Mouse (Mus musculus) heart, adult 2 months (tissue): Measurements from ENCODE around the gene Fam53b. TPM values are rescaled to one million over a fixed set of nuclear protein-coding genes. Genes with fewer than 3 reads are reported as not detected.

Experiments used
- DNase-seq, 2 experiments: peaks; one replicate each; pipeline ENCODE4 v3.0.0; 2021
- H3K27ac ChIP-seq: fragments of 200-600 bp; 2 replicates; pipeline ENCODE4 v1.8.1; 2022
- H3K27me3 ChIP-seq: fragments of 200-500 bp; 2 replicates; pipeline ENCODE4 v1.6.1; 2012; ENCODE audit warnings: mild to moderate bottlenecking, low read length, inconsistent platforms, mixed read lengths; ENCODE audit not compliant: control insufficient read depth, insufficient read depth
- H3K36me3 ChIP-seq: fragments of 200-500 bp; 2 replicates; pipeline ENCODE4 v1.6.1; 2012; ENCODE audit warnings: low read length, inconsistent platforms; ENCODE audit not compliant: control insufficient read depth, insufficient read depth
- H3K4me1 ChIP-seq: fragments of 200-500 bp; 2 replicates; pipeline ENCODE4 v1.6.1; 2011; ENCODE audit warnings: low read length; ENCODE audit not compliant: control insufficient read depth, insufficient read depth
- H3K4me3 ChIP-seq: fragments of 200-600 bp; 2 replicates; pipeline ENCODE4 v1.8.1; 2022
- H3K79me2 ChIP-seq: fragments of 200-500 bp; replicated peaks from 2 replicates; pipeline ENCODE4 v1.6.1; 2012; ENCODE audit warnings: mild to moderate bottlenecking, inconsistent platforms, low read length, moderate library complexity, mixed read lengths; ENCODE audit not compliant: control insufficient read depth, insufficient read depth
- H3K9ac ChIP-seq: fragments of 200-500 bp; 2 replicates; pipeline ENCODE4 v1.6.1; 2012; ENCODE audit warnings: low read depth, mild to moderate bottlenecking, control low read depth, inconsistent platforms, low read length, mixed read lengths
- CTCF ChIP-seq: fragments of 200-600 bp; IDR thresholded peaks from 2 replicates; pipeline ENCODE4 v1.8.1; 2022; ENCODE audit warnings: antibody characterized with exemption, mild to moderate bottlenecking, moderate library complexity
- EP300 ChIP-seq: fragments of 200-500 bp; IDR thresholded peaks from 2 replicates; pipeline ENCODE4 v1.6.1; 2011; ENCODE audit warnings: low read depth, low read length, control low read depth; ENCODE audit not compliant: insufficient read depth
- POLR2A ChIP-seq: fragments of 200-500 bp; IDR thresholded peaks from 2 replicates; pipeline ENCODE4 v1.6.1; 2011; ENCODE audit warnings: mild to moderate bottlenecking, low read depth, low read length, control low read depth; ENCODE audit not compliant: insufficient read depth
- WGBS: fragments of 180-500 bp; shearing (Covaris S2); methylation state at CpG from one replicate; pipeline ENCODE4 v1.1.7; 2018; 5-methylcytosine and 5-hydroxymethylcytosine counted together
- intact Hi-C: fragments of 180-260 bp; cut with DNase I; formaldehyde crosslinking; loops from one replicate; pipeline ENCODE4 v1.15.1; 2025
- polyA plus RNA-seq: library from polyadenylated mRNA; depleted of rRNA; stranded (reverse); fragments of >200 nt; gene quantifications from 2 replicates; pipeline ENCODE4 v1.2.3, GENCODE M21; 2012
- total RNA-seq, 2 experiments: library from RNA; stranded (reverse); gene quantifications; 2 replicates each; pipeline ENCODE4 v1.2.3; 2021

Gene Fam53b
- total and polyA plus RNA-seq, 3 experiments = 22.0 to 26.9 (median 22.5) TPM

- Histone ChIP-seq H3K27ac (peak overlapping the region; percentile 86), H3K36me3 (peaks cover 11% of the 10 kb centered on the region), H3K9ac (no peak overlapping the region), H3K27me3 (no peaks in the 10 kb centered on the region), H3K4me3 (no peak overlapping the region), H3K79me2 (peaks cover 12% of the 10 kb centered on the region), H3K4me1 (peaks cover 49% of the 10 kb centered on the region)
- TF ChIP-seq CTCF = no peak
- TF ChIP-seq POLR2A = no peak
- no peak for TF ChIP-seq EP300
- no peak for DNase-seq
- intact Hi-C loops = no loop called here
- WGBS = 50% methylated on average over 13 of the region's 13 CpGs
Measured at GRCm38 (mm10) chr7:132788826-132789225, 24.9 kb downstream of the Fam53b start.

DNA sequence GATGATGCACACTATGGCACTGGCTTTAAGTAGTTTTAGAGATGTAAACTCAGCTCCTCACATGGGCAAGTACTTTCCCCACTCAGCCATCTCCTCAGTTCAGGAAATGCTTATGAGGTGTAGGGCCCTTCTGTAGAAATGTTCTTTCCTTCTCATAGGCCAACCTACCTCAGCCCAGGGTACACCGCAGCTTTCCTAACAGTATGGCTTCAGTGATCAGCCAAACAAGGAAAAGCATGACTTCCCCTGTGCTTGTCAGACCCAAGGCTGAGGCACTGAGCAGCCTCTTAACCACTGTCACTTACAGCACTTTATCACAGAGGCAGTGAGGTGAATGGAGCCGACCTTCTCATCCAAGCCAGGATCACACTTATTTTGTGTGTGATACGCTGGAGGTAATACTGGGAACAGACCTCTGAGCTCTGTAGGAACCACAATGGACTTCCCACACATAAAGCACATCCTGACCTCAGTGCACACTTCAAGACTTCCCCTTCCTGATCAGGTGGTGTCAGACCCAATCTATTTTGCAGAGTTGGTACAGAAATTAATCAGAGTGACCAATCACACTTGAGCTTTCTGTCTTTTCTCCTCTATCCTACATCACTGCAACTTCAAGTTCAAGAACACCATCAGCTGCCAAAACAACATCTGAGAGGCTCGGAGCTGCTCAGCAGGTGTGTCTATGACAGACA is 26.0 kb downstream of the Fam53b start:
- peaks cover 14% of the 10 kb centered on the region for H3K79me2 ChIP-seq
- DNase-seq = no peak
- H3K27me3 ChIP-seq = no peaks in the 10 kb centered on the region
- H3K36me3 ChIP-seq = peaks cover 11% of the 10 kb centered on the region
- H3K4me3 ChIP-seq = no peak overlapping the region
- intact Hi-C loops = loop anchor here (1.0 to 2.0 kb wide), 2 partner anchors 13 to 23 kb away; no protein-coding TSS in a partner anchor
- peaks cover 47% of the 10 kb centered on the region for H3K4me1 ChIP-seq
- H3K9ac ChIP-seq = no peak overlapping the region
- TF ChIP-seq CTCF (no peak), POLR2A (no peak; the same call in 1 of the 2 replicates), EP300 (no peak)
- 51% methylated on average over 4 of the region's 4 CpGs for WGBS
- H3K27ac ChIP-seq = peak overlapping the region; percentile 86

DNA sequence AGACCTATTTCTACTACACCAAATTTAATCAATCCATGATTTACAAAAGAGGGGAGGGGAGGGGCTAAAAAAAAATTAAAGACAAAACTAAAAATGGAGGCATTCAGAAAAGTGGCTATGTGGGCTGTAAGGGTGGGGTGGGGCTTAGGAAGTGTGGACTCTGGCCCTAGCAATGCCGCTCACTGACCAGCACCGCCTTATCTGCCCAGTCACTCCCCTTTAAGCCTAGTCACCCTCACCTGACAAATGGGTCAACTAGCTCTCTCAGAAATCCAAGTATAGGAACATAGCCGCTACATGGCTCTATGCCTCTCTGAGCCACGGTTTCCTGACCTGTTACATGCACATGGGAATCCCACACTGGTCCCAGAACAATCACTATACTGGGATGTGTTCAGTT is 26.7 kb downstream of the Fam53b start:
- H3K79me2 ChIP-seq = peaks cover 11% of the 10 kb centered on the region
- H3K9ac ChIP-seq = no peak overlapping the region
- 57% methylated on average over 4 of the region's 4 CpGs for WGBS
- H3K27me3 ChIP-seq = no peaks in the 10 kb centered on the region
- H3K4me1 ChIP-seq = peaks cover 46% of the 10 kb centered on the region
- TF ChIP-seq EP300 (no peak), POLR2A (no peak), CTCF (no peak)
- no peak overlapping the region for H3K4me3 ChIP-seq
- intact Hi-C loops = loop anchor here (1.0 to 2.0 kb wide), 2 partner anchors 13 to 24 kb away; no protein-coding TSS in a partner anchor
- peaks cover 11% of the 10 kb centered on the region for H3K36me3 ChIP-seq
- peak overlapping the region; percentile 86 for H3K27ac ChIP-seq
- DNase-seq = peak in 1 of 2 experiments; percentile 14

DNA sequence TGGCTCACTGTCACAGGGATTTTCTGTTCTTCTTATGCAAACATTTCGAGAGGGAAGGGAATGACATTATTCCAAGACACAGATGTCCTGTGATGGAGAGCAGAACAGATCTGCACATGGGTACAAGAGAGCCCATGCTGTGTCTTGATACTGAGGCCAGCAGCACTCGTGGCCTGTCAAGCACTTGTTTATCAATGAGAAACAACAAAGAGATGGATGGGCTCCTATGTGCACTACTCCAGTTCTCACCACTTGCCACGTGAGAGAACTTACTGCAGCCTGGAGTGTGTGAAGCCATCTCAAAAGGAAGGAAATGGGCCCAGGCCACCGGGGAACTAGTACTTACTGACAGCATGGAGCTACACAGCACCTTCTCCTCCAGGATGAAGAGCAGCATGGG is 27.2 kb downstream of the Fam53b start:
- Histone ChIP-seq H3K27me3 (no peaks in the 10 kb centered on the region), H3K4me3 (no peak overlapping the region), H3K9ac (no peak overlapping the region), H3K4me1 (peaks cover 50% of the 10 kb centered on the region), H3K79me2 (peaks cover 9% of the 10 kb centered on the region), H3K27ac (peak overlapping the region; percentile 86), H3K36me3 (peaks cover 11% of the 10 kb centered on the region)
- peak in 1 of 2 experiments; percentile 25 for DNase-seq
- WGBS = 18% methylated on average over 4 of the region's 4 CpGs
- TF ChIP-seq CTCF (no peak), POLR2A (no peak), EP300 (no peak)
- intact Hi-C loops = loop anchor here (2.0 kb wide), 1 partner anchor 24 kb away; no protein-coding TSS in a partner anchor

DNA sequence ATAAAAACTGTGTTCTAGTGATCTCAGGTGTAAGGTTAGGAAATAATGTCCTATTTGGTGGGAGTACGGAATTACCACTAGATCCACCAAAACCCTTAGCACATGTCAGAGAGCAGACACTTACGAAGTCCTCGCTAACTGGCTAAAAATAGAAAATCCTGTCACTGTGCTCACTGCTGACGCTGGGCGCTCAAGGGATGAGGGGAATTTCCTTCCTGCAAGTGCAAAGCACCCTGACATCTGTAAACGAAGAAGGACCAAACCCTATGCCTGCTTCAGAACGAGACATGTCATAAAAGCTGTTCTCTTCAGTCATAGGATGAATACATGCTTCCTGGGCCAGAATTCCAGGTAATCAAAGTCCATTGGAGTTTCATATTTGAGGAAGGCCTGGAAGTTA is 27.7 kb downstream of the Fam53b start:
- H3K79me2 ChIP-seq = peaks cover 13% of the 10 kb centered on the region
- intact Hi-C loops = loop anchor here (2.0 kb wide), 1 partner anchor 25 kb away; no protein-coding TSS in a partner anchor
- WGBS = 5% methylated on average over 7 of the region's 7 CpGs
- H3K4me1 ChIP-seq = peaks cover 54% of the 10 kb centered on the region
- peaks cover 11% of the 10 kb centered on the region for H3K36me3 ChIP-seq
- no peaks in the 10 kb centered on the region for H3K27me3 ChIP-seq
- H3K27ac ChIP-seq = peak overlapping the region; percentile 86
- TF ChIP-seq POLR2A (no peak), EP300 (0 out of 2 replicates have a peak, but pooled peaks have one; percentile 39)
- peak; percentile 39 to 67 for DNase-seq
- H3K4me3 ChIP-seq = no peak overlapping the region
- no peak overlapping the region for H3K9ac ChIP-seq

DNA sequence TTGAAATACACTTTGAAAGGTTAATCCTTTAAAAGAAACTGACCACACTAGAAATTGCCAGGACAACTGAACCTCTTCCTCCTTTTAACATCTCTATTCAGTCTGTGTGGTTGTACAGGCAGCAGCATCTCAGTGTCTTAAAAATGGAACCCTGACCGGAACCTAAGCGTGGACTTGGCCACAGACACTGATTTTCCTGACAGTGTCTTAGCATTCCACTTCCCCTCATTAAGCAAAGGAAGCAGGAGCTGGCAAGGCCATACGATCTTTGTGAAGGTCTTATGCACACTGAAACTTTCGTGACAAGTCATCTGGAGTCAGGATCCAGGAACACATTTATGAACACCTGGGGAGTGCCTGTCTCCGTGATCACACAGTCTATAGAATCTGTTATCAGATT is 29.6 kb downstream of the Fam53b start:
- peaks cover 10% of the 10 kb centered on the region for H3K79me2 ChIP-seq
- peak overlapping the region; percentile 48 for H3K27ac ChIP-seq
- no peaks in the 10 kb centered on the region for H3K27me3 ChIP-seq
- no peak for TF ChIP-seq EP300
- no peak for TF ChIP-seq CTCF
- TF ChIP-seq POLR2A = no peak
- peaks cover 18% of the 10 kb centered on the region for H3K36me3 ChIP-seq
- no peak overlapping the region for H3K9ac ChIP-seq
- peaks cover 60% of the 10 kb centered on the region for H3K4me1 ChIP-seq
- intact Hi-C loops = no loop called here
- peak; percentile 38 to 41 for DNase-seq
- 53% methylated on average over 5 of the region's 5 CpGs for WGBS
- no peak overlapping the region for H3K4me3 ChIP-seq
